19 mouse cellular contexts compared by ENCODE assay signal in genomic region chr3:61071041-61071440, GRCm38 (mm10).
"Had no signal": no experiment of that assay in that cellular context is flagged by ENCODE, and none has a peak within 500 bp of the region (broad histone marks: within the 10 kb centered on the region; RNA-seq: fewer than 3 reads in every experiment).

No protein-coding gene starts in this region.

- H3K9ac ChIP-seq: intestine, embryonic 15.5 days; limb, embryonic 12.5 days; limb, embryonic 15.5 days; midbrain, embryonic 12.5 days; midbrain, embryonic 15.5 days; neural tube, embryonic 12.5 days; neural tube, embryonic 15.5 days; stomach, embryonic 15.5 days had no signal

- H3K36me3 ChIP-seq: intestine, embryonic 15.5 days; limb, embryonic 12.5 days; limb, embryonic 15.5 days; midbrain, embryonic 12.5 days; midbrain, embryonic 15.5 days; neural tube, embryonic 12.5 days; neural tube, embryonic 15.5 days; stomach, embryonic 15.5 days had no signal

- H3K27ac ChIP-seq: intestine, embryonic 15.5 days; limb, embryonic 12.5 days; limb, embryonic 15.5 days; midbrain, embryonic 12.5 days; midbrain, embryonic 15.5 days; neural tube, embryonic 12.5 days; neural tube, embryonic 15.5 days; stomach, embryonic 15.5 days had no signal

- H3K4me3 ChIP-seq: intestine, embryonic 15.5 days; limb, embryonic 12.5 days; limb, embryonic 15.5 days; midbrain, embryonic 12.5 days; midbrain, embryonic 15.5 days; neural tube, embryonic 12.5 days; neural tube, embryonic 15.5 days; stomach, embryonic 15.5 days had no signal

- H3K9me3 ChIP-seq: intestine, embryonic 15.5 days; limb, embryonic 12.5 days; limb, embryonic 15.5 days; midbrain, embryonic 12.5 days; midbrain, embryonic 15.5 days; neural tube, embryonic 12.5 days; neural tube, embryonic 15.5 days; stomach, embryonic 15.5 days had no signal

- ATAC-seq: intestine, embryonic 15.5 days; midbrain, embryonic 15.5 days had no signal

- DNase-seq: kidney, adult 11 months; kidney, postnatal 10 days; kidney, postnatal 36 days; left cerebral cortex, postnatal 4 days; lung, adult 2 months; lung, postnatal 14 days; lung, postnatal 4 days; retina, postnatal 1 day; right cerebral cortex, postnatal 25 days; spleen, adult 18-20 months; thymus, postnatal 36 days had no signal

- H3K4me2 ChIP-seq: intestine, embryonic 15.5 days; limb, embryonic 12.5 days; limb, embryonic 15.5 days; midbrain, embryonic 12.5 days; midbrain, embryonic 15.5 days; neural tube, embryonic 12.5 days; neural tube, embryonic 15.5 days; stomach, embryonic 15.5 days had no signal

- H3K4me1 ChIP-seq: intestine, embryonic 15.5 days; limb, embryonic 12.5 days; limb, embryonic 15.5 days; midbrain, embryonic 12.5 days; midbrain, embryonic 15.5 days; neural tube, embryonic 12.5 days; neural tube, embryonic 15.5 days; stomach, embryonic 15.5 days had no signal

- H3K27me3 ChIP-seq: intestine, embryonic 15.5 days; limb, embryonic 12.5 days; limb, embryonic 15.5 days; midbrain, embryonic 12.5 days; midbrain, embryonic 15.5 days; neural tube, embryonic 12.5 days; neural tube, embryonic 15.5 days; stomach, embryonic 15.5 days had no signal
